Mouse (Mus musculus) WW6 (cell line): ENCODE data around the gene Capn12.
"Not testable (repeated sequence)": the region's sequence is repeated elsewhere in the genome, so short reads cannot be mapped to it uniquely, and the experiment has no call there.

Experiments
- DNase-seq: peaks from one replicate; pipeline ENCODE4 v3.0.0-alpha.2; 2013; ENCODE audit warnings: low read depth, low spot score

Capn12 gene

DNA sequence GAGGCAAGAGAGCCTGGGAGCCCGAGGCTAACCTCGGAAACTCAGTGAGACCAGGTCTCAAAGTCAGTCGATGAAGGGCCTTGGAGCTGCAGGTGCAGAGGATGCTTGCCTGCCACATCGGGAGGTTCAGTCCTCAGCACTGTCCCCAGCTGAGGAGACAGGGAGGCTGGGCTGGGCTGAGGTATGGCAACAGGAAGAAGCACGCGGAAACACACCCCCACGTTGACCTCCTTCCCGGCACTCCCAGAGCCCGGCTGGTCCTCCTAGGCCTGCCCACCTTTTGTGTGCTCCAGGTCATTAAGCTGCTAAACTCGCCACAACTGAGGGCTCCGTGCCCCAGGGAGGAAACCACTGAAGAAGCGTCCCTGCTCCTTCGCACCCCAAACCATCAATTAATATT is at the start of gene Capn12:
TSS of gene Capn12 (plus strand) at position 224 of the 400 bp plus-strand sequence.
- DNase-seq, result no peak

DNA sequence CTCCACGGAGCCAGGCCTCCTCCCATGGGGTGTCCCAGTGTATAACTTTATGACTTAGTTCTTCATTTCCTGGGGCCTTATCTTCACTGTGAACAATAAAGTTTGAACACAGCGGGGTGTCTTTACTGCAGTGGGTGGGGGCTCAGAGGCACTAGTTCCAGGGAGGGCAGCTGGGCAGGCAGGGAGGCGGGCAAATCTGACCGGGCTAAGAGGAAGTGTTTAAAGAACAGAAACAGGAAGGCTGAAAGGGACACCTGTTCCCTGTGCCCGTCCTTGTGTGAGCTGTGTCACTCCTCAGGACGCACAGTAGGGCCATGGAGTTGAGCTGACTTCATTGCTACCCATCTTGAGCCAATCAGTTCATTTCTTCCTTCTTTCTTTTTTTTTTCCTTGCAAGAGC is 49.1 kb upstream of the Capn12 start:
- DNase-seq, result no peak

GRCm38 (mm10) chr7:28833723-28834347 is 47.4 kb upstream of the Capn12 start, which contains the start of gene Lgals4:
TSS of gene Lgals4 (plus strand) at chr7:28833854.
- DNase-seq, result no peak

DNA sequence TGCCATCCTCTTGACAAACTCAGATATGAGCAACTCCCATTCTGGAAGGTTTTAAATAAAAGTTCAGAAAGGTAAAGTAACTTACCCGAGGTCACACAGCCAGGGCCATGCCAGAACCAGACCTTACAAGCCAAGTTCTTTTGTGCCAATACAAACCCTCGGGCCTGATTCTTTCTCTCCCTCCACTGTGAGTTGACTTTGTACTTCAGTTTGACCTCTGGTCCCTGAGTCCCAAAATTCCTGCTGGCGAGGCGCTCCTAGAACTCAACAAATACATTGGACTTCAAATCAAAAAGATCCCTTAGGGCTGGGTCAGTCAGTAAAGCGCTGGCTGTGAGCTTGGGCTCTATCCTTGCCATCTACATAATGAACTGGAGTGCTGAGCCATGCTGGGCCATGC is 44.3 kb upstream of the Capn12 start:
- DNase-seq, result no peak

- no peak for DNase-seq
Observed at GRCm38 (mm10) chr7:28838331-28838730, 42.9 kb upstream of the Capn12 start.

- DNase-seq, result no peak
Observed at GRCm38 (mm10) chr7:28847273-28847672, 33.9 kb upstream of the Capn12 start.

DNA sequence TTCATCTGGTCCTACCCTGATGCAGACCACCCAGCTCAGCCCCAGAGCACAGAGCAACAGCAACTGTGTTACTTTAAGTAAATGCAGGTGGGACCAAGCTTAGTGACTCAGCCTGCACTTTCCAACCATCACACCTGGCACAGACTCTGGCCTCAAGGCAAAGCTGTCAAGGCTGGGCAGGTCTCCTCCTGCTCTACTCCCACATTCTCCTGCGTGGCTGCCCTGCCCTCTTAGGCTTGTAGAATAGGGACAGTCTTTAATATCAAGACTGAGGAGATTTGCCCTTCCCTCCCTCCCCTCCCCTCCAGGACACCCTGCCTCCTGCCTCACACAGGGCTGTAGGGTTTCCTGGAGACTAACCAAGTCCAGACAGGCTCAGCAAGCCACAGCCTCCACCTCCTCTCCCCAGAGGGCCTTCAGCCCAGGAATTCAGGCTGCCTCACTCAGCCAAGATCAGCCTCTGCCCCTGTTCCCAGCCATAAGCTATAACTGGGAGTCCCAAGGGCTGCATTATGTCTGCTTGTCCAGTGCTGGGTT is 31.5 kb upstream of the Capn12 start:
- DNase-seq, result no peak

DNA sequence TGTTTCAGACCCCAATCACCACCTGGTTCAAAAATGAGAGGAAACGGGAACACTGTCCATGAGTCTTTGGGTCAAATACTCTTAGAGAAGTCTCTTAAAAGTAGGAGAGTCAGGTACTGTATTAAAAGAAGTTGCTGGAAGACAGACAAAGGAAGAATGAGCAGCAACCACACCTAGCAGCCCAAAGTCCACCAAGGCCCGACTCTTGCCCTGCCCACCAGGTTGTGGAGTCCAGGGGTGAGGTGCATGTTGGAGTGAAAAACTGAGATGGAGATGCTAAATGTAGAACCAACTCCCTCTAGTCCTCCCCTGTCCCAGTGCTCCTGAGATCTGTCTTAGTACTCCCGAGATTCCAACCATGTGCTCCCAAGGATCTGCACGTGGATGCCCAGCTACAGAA is 30.6 kb upstream of the Capn12 start:
- DNase-seq, result no peak

DNA sequence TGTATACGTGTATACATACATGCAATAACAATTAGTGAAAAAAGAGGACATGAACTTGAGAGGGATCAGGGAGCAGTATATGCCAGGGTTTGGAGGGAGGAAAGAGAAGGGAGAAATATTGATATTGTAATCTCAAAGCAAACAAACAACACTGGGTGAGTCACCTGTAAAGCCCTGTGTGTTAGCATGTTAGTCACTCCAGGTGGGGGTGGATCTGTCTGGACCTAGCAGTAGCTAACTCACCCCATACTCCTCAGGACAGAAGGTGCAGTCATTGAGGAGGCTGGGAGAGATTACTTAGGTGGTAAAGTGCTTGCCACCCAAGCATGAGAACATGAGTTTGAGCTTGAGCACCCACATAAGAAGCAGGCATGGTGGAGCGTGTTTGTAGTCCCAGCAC is 21.3 kb upstream of the Capn12 start:
- no peak for DNase-seq

GRCm38 (mm10) chr7:28860898-28861297 is 20.3 kb upstream of the Capn12 start:
- DNase-seq, result no peak

DNA sequence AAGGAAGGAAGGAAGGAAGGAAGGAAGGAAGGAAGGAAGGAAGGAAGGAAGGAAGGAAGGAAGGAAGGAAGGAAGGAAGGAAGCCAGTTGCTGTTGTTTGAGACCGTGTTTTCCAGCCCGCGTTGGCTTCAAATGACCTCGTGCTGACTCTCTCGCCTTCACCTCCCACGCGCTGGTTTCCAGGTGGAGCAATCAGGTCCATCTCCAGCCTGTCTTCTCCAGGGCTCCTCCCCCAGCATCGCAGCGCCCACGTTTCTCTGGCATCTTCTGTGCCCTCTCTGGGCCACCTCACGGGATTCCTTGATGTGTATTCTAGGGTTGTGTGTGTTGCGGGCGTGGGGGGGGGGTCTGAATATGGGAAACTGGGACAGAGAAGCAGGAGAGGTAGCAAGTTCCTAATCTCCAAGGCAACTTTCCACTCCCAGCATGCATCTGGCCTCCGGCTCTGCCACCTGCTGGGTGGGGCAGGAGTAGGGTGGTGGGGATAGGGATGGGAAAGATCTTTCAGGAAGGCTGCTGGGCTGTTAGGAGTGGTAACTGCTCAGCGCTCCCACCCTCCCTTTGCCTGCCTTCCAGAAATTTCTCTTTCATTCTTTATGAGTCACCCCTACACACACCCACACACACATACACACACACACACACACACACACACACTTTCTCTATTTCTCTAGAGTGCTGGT is 18.3 kb upstream of the Capn12 start:
- DNase-seq, result no peak

DNA sequence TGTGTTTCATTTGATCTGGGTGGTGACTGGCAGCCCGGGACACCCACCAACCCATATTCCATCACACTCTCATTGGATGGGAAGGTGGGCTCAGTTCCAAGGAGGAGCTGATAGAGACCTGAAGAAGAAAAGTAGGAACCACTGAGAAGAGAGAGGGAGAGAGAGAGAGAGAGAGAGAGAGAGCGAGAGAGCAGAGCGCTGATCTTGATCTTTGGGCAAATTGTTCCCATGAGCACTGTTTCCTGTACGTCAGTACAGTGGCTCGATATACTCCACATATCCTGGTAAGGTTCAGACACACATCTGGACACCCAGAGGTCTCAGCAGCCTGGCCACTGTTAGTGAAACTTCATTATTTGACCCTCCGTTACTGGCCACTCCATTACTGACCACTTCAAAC is 17.7 kb upstream of the Capn12 start, which contains the start of gene Lgals7:
TSS of gene Lgals7 (plus strand) at position 314 of the 400 bp plus-strand sequence.
- no peak for DNase-seq

DNA sequence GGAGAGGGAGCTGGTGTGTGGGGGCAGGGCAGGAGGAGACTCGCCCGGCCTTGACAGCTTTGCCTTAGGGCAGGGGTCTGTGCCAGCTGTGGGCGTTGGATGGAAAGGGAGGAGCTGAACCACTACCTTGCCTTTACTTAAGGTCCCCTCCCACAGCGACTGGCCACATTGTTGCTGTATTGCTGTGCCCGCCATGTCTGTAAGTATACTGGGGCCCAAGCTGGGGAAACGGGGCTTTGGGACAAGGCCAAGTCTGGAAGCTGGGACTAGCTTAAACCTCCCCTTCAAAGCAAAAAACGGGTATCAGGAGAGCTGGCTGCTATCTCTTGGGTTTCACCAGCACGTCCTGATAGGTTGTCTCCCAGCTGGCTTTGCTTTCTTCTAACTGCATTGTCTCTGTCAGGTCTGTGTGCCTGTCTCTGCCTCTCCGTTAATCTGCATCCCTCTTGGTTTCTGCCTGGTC is 16.9 kb upstream of the Capn12 start:
- DNase-seq, result no peak

- DNase-seq, result peak; percentile 65
Observed at GRCm38 (mm10) chr7:28865481-28866300, 15.5 kb upstream of the Capn12 start.

DNA sequence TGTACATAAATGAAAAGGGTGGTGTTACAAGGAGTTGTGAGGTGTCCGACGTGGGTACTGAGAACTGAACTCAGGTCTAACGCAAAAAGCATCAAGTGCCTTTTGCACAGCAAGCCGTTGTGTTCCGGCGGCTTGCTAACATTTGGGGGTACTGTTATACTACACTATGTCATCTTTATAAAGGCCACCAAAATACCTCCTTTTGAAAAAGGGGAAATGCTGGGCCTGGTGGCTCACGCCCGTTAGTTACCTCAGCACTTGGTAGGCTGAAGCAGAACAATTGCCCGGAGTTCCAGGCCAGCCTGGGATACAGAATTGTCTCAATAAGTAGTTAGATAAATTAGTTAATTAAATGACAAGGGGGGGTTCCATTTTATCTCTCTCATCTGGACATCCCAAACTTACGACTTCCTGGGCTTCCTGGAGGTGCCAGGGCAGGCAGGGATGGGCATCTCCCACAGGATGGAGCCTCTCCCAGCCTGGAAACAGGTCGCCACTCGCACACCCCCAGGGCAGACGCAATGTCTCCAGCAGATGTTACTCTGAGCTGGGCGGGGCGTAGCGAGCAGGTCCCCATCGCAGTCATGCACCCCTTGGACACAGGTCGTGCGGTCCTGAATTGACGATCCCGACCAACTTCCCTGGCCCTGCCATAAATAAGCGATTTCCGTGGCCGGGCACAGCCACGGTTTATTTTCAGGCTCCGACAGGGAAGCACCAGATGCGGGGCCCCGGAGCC is 14.3 kb upstream of the Capn12 start:
- no peak for DNase-seq

GRCm38 (mm10) chr7:28867508-28868340 is 13.5 kb upstream of the Capn12 start:
- DNase-seq, result not testable (repeated sequence)

- DNase-seq, result no peak
Observed at GRCm38 (mm10) chr7:28870901-28871664, 10.1 kb upstream of the Capn12 start.

DNA sequence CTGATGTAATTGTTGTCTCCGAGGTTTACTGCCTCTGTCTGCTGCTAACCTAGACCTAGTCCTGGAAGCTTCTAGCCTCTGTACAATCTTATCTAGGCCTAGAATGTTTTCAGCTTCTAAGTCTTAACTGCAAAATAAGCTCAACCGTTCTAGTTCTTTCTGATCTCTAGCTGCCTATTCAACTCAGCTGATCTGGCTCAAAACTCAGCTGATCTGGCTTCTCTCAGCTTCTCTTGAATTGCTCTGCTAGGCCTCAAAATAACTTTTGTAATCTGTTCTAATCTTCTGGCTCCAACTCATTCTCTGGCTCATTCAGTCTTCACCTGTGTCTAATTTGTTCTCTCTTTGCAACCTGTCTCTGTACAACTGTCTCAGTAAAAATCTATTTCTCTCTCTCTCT is 6.7 kb upstream of the Capn12 start:
- no peak for DNase-seq

- DNase-seq, result no peak
Observed at GRCm38 (mm10) chr7:28876099-28876498, 5.1 kb upstream of the Capn12 start.

GRCm38 (mm10) chr7:28877155-28877554 is 4.1 kb upstream of the Capn12 start:
- no peak for DNase-seq
